9 mouse cellular contexts compared by ENCODE assay signal in the genomic region with DNA sequence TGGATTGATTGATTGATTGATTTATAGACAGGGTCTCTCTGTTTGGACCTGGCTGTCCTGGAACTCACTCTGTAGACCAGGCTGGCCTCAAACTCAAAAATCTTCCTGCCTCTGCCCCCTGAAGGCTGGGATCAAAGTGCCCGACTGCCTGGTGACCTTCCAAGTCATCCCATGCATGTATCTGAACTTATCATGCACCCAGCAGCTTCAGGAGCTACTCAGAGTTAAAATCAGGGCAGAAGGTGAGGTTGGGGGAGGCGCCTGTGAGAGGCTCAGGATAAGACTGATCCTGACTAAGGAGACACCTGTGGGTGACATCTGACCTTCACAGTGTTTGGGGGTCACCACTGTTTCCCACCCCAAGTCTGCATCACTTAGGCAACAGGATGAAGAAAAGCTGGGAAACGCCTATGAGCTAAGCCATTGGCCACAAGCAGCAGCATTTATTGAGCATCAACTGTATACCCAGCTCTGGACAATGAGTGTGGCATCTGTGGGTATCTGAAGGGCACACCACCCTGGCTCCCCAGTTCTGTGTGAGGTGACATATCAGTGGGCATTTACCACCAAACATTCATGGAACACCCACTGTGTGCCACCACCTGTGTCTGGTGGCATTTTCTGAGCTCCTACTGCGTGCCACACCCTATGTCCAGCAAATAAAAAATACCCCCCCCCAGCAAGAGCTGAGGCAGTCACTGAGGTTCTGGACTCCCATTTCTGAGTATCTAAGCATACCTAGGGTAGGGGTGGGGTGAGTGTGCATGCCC. TPM values are rescaled to one million over a fixed set of nuclear protein-coding genes. Genes with fewer than 3 reads are reported as not detected.
DNase-seq lines count a peak whose midpoint lies in the region; TF ChIP-seq lines count a peak whose summit lies in the region.
"Had no signal": no experiment of that assay in that cellular context is flagged by ENCODE, and none has a peak within 500 bp of the region (broad histone marks: within the 10 kb centered on the region; RNA-seq: fewer than 3 reads in every experiment).

No protein-coding gene starts in this region.

- no peak for TF ChIP-seq CTCF in CH12.LX (conservative IDR thresholded peaks at IDR 0.05 in 1 of 2, IDR thresholded peaks at IDR 0.05 in 1 of 2; ENCODE audit: low read depth in 2 of 2, low read length in 2 of 2)

- no peak for TF ChIP-seq POLR2A in CH12.LX (IDR thresholded peaks at IDR 0.05; ENCODE audit: low read depth, low read length)

- 66% methylated on average over 4 of the region's 4 CpGs for WGBS in embryonic facial prominence, embryonic 10.5 days

- dilution Hi-C loops in CH12.LX (cut with MboI; ENCODE audit: extremely low pct_ligation_motif_present, extremely low pct_unique_long_range_greater_than_20kb, low sequenced_read_pairs) = no loop called here

- H3K9me3 ChIP-seq in CH12.LX (replicated peaks; ENCODE audit: low read length) = no peaks in the 10 kb centered on the region
- 0 out of 2 replicates have a peak, but pooled peaks cover 2% of the 10 kb centered on the region for H3K9me3 ChIP-seq in embryonic facial prominence, embryonic 10.5 days

- peaks cover 15 to 21% of the 10 kb centered on the region in 2 experiments for H3K36me3 ChIP-seq in CH12.LX (replicated peaks in 1 of 2; ENCODE audit: control insufficient read depth in 1 of 2, insufficient read depth in 1 of 2, low read length in 1 of 2)
- H3K36me3 ChIP-seq in embryonic facial prominence, embryonic 10.5 days (replicated peaks) = peaks cover 4% of the 10 kb centered on the region; the same call in 1 of the 2 replicates

- no peak overlapping the region for H3K9ac ChIP-seq in CH12.LX (ENCODE audit: insufficient read depth, low read depth)

- no peak overlapping the region for H3K4me3 ChIP-seq in CH12.LX (replicated peaks in 1 of 3; ENCODE audit: low read depth in 2 of 3, low read length in 2 of 3, poor library complexity in 1 of 3)
- H3K4me3 ChIP-seq in embryonic facial prominence, embryonic 10.5 days = peak overlapping the region; percentile 28; the same call in 1 of the 2 replicates

- H3K27me3 ChIP-seq in CH12.LX (replicated peaks) = peaks cover 27% of the 10 kb centered on the region
- H3K27me3 ChIP-seq in embryonic facial prominence, embryonic 10.5 days (replicated peaks; ENCODE audit: low read depth, poor library complexity, severe bottlenecking) = peaks cover 98% of the 10 kb centered on the region
- H3K27me3 ChIP-seq: Patski had no signal

- H3K79me2 ChIP-seq in CH12.LX (replicated peaks; ENCODE audit: control insufficient read depth, extremely low read depth, insufficient read depth, poor library complexity, severe bottlenecking) = peaks cover 24% of the 10 kb centered on the region

- no peak for TF ChIP-seq EP300 in CH12.LX (IDR thresholded peaks at IDR 0.05; ENCODE audit: low read length)

- no peak overlapping the region for H3K4me2 ChIP-seq in CH12.LX (ENCODE audit: insufficient read depth, low read depth, poor library complexity, severe bottlenecking)

- peak; percentile 3 for DNase-seq in layer of hippocampus, adult 11-12 months (ENCODE audit: low spot score)
- DNase-seq in layer of hippocampus, adult 9-10 months (ENCODE audit: low spot score) = no peak
- no peak for DNase-seq in CH12.LX (ENCODE audit: extremely low read depth)
- DNase-seq in embryonic facial prominence, embryonic 10.5 days (ENCODE audit: low spot score) = no peak
- peak; percentile 8 to 10 for DNase-seq in heart, postnatal 10 days
- peak; percentile 7 for DNase-seq in kidney, postnatal 14 days
- no peak for DNase-seq in yolk sac, embryonic 10.5 days (ENCODE audit: low spot score)
- DNase-seq in right cerebral cortex, postnatal 36 days (ENCODE audit: low spot score in 2 of 2) = no peak

- no peak for TF ChIP-seq RAD21 in CH12.LX (IDR thresholded peaks at IDR 0.05; ENCODE audit: low read depth, low read length)

- intact Hi-C loops in heart, postnatal 10 days (cut with DNase I) = loop anchor here (2.0 kb wide), 1 partner anchor 13 kb away; no protein-coding TSS in a partner anchor

- H3K27ac ChIP-seq in CH12.LX (ENCODE audit: insufficient read depth, low read depth) = no peak overlapping the region
- H3K27ac ChIP-seq in embryonic facial prominence, embryonic 10.5 days (replicated peaks) = no peak overlapping the region; the same call in 1 of the 2 replicates

- H3K4me1 ChIP-seq in CH12.LX (ENCODE audit: control insufficient read depth in 1 of 2, insufficient read depth in 2 of 2) = peaks cover 16 to 27% of the 10 kb centered on the region in 2 experiments
- H3K4me1 ChIP-seq in embryonic facial prominence, embryonic 10.5 days = peaks cover 52% of the 10 kb centered on the region

- in situ Hi-C loops in CH12.LX (cut with MboI; ENCODE audit: low pct_ligation_motif_present, low pct_unique_long_range_greater_than_20kb, low sequenced_read_pairs) = no loop called here

TF ChIP-seq in CH12.LX, 34 proteins besides CTCF, POLR2A, EP300 and RAD21:
- TF ChIP-seq CHD2 (IDR thresholded peaks at IDR 0.05; ENCODE audit: low read length) (no peak), ZKSCAN1 (IDR thresholded peaks at IDR 0.05; ENCODE audit: borderline replicate concordance, low read depth, low read length) (peak; percentile 60)

RNA-seq across cellular contexts. Expression of gene Smim24, which starts 30.8 kb away (rescaled TPM):
- 0.13 and 0.34 TPM in 2 replicates for total RNA-seq in CH12.LX (2012; rRNA removed)
- total RNA-seq in CH12.LX (2014; rRNA removed) = not detected in 2 replicates
- 0.64 TPM in 1 of 2 replicates, not detected in the other for polyA plus RNA-seq in CH12.LX (2012; ENCODE audit: insufficient read length, low read depth)
- 2.0 and 2.8 TPM in 2 replicates for polyA plus RNA-seq in embryonic facial prominence, embryonic 10.5 days (2016; fragmentation: Nextera tagmentation; extraction: Ambion mirVana)
- 1 to 10 TPM; 1.3 to 2.2 TPM for total RNA-seq in heart, postnatal 10 days (2021)

RNA-seq across cellular contexts. Expression of gene Nfic, which starts 31.8 kb away (rescaled TPM):
- total RNA-seq in CH12.LX (2012; rRNA removed) = 4.4 and 4.7 TPM in 2 replicates
- 0.07 and 0.34 TPM in 2 replicates for total RNA-seq in CH12.LX (2014; rRNA removed)
- polyA plus RNA-seq in CH12.LX (2012; ENCODE audit: insufficient read length, low read depth) = 3.8 and 4.0 TPM in 2 replicates
- 12.5 and 20.2 TPM in 2 replicates for polyA plus RNA-seq in embryonic facial prominence, embryonic 10.5 days (2016; fragmentation: Nextera tagmentation; extraction: Ambion mirVana)
- 100 to 1,000 TPM; 139 to 163 TPM for total RNA-seq in heart, postnatal 10 days (2021)

RNA-seq across cellular contexts. Expression of gene Gm48552, which starts 34.9 kb away (rescaled TPM):
- total RNA-seq in CH12.LX (2012; rRNA removed) (0.29 and 1.1 TPM in 2 replicates), CH12.LX (2014; rRNA removed) (0.65 and 0.98 TPM in 2 replicates)
- polyA plus RNA-seq in CH12.LX (2012; ENCODE audit: insufficient read length, low read depth) = 0.46 and 1.2 TPM in 2 replicates
- 1.8 and 3.1 TPM in 2 replicates for polyA plus RNA-seq in embryonic facial prominence, embryonic 10.5 days (2016; fragmentation: Nextera tagmentation; extraction: Ambion mirVana)
- under 1 TPM; 0.77 to 0.98 TPM for total RNA-seq in heart, postnatal 10 days (2021)

RNA-seq across cellular contexts. Expression of gene Gm48551, which starts 39.4 kb away (rescaled TPM):
- 1.2 and 1.5 TPM in 2 replicates for total RNA-seq in CH12.LX (2012; rRNA removed)
- total RNA-seq in CH12.LX (2014; rRNA removed) = 0.96 and 1.0 TPM in 2 replicates
- 3.2 and 3.4 TPM in 2 replicates for polyA plus RNA-seq in CH12.LX (2012; ENCODE audit: insufficient read length, low read depth)
- polyA plus RNA-seq in embryonic facial prominence, embryonic 10.5 days (2016; fragmentation: Nextera tagmentation; extraction: Ambion mirVana) = 2.7 TPM in 2 replicates
- total RNA-seq in heart, postnatal 10 days (2021) = under 1 TPM; 0.74 to 0.87 TPM

RNA-seq across cellular contexts. Expression of gene Dohh, which starts 39.4 kb away (rescaled TPM):
- total RNA-seq in CH12.LX (2012; rRNA removed) (131 and 143 TPM in 2 replicates), CH12.LX (2014; rRNA removed) (81.7 and 83.0 TPM in 2 replicates)
- polyA plus RNA-seq in CH12.LX (2012; ENCODE audit: insufficient read length, low read depth) = 78.2 and 93.5 TPM in 2 replicates
- polyA plus RNA-seq in embryonic facial prominence, embryonic 10.5 days (2016; fragmentation: Nextera tagmentation; extraction: Ambion mirVana) = 105 and 109 TPM in 2 replicates
- total RNA-seq in heart, postnatal 10 days (2021) = 10 to 100 TPM; 53.2 to 57.5 TPM

Comparison
In these comparisons a context has a peak if more than half of its experiments do, and no peak if none do; other contexts are left out.
1. DNase-seq: peak in layer of hippocampus, adult 11-12 months (single experiment), heart, postnatal 10 days (2 of 2) and kidney, postnatal 14 days (single experiment); none in layer of hippocampus, adult 9-10 months (single experiment), CH12.LX (single experiment), embryonic facial prominence, embryonic 10.5 days (single experiment), yolk sac, embryonic 10.5 days (single experiment) and right cerebral cortex, postnatal 36 days (0 of 2).
2. RNA of gene Nfic, which starts 31.8 kb away (total RNA-seq): 139 to 163 TPM in heart, postnatal 10 days; 0.07 to 4.7 TPM in CH12.LX; every median in the first group is over 10 times any median in the second.